Comparison of ENCODE assay signal across 25 mouse cellular contexts in the genomic region with DNA sequence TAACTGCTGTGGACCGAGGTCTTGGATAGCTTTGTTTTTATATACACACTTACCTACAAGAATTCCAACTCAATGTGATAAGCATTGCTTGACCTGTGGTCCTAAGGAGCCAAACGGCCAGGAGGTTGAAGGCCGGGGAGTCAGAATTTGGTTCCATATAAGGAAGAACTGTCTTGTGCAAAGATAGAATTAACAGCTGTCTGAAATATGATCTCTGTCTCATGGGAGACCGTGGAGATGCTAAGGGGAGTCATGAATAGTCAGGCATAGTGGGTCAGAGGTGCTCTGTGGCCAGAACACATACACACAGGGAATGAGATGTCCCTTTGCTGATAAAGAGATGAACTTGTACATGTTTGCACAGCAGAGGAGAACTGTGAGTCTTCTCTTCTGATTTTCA. TPM values are rescaled to one million over a fixed set of nuclear protein-coding genes. Genes with fewer than 3 reads are reported as not detected.
DNase-seq lines count a peak whose midpoint lies in the region; TF ChIP-seq lines count a peak whose summit lies in the region.
"Had no signal": no experiment of that assay in that cellular context is flagged by ENCODE, and none has a peak within 500 bp of the region (broad histone marks: within the 10 kb centered on the region; RNA-seq: fewer than 3 reads in every experiment).

No protein-coding gene starts in this region.

- DNase-seq in heart, adult 11 months = peak; percentile 93
- no peak for DNase-seq in heart, postnatal 4 days
- DNase-seq in 3T3-L1 (ENCODE audit: low read depth, low spot score) = peak; percentile 75
- peak; percentile 22 for DNase-seq in CH12.LX (ENCODE audit: extremely low read depth)
- DNase-seq in layer of hippocampus, adult 2 months (ENCODE audit: low spot score in 2 of 2) = no peak
- DNase-seq in left cerebral cortex, postnatal 10 days (ENCODE audit: extremely low spot score in 1 of 2, low spot score in 2 of 2) = no peak
- DNase-seq: adrenal gland, adult 2 months; cerebellum, adult 8-10 months; cerebellum, postnatal 36 days; forebrain, postnatal 0 days; heart, postnatal 36 days; liver; lung, postnatal 36 days; retina, postnatal 1 day; right cerebral cortex, postnatal 25 days; thymus, postnatal 36 days had no signal

- in situ Hi-C loops in CH12.LX (cut with MboI; ENCODE audit: low pct_ligation_motif_present, low pct_unique_long_range_greater_than_20kb, low sequenced_read_pairs) = no loop called here

- H3K27me3 ChIP-seq in CH12.LX (replicated peaks) = no peaks in the 10 kb centered on the region
- H3K27me3 ChIP-seq: hindbrain, embryonic 15.5 days; intestine, embryonic 15.5 days; liver, embryonic 15.5 days; lung, embryonic 15.5 days; midbrain, embryonic 15.5 days; neural tube, embryonic 13.5 days had no signal

- no peak overlapping the region for H3K9ac ChIP-seq in CH12.LX (ENCODE audit: insufficient read depth, low read depth)
- H3K9ac ChIP-seq: forebrain, postnatal 0 days; hindbrain, embryonic 15.5 days; intestine, embryonic 15.5 days; liver, embryonic 15.5 days; lung, embryonic 15.5 days; midbrain, embryonic 15.5 days; neural tube, embryonic 13.5 days had no signal

- no peak for TF ChIP-seq POLR2A in CH12.LX (IDR thresholded peaks at IDR 0.05; ENCODE audit: low read depth, low read length)
- TF ChIP-seq POLR2A in embryonic fibroblast, embryonic 13.5 days (IDR thresholded peaks at IDR 0.05; ENCODE audit: low read depth, low read length) = no peak

- peaks cover 3 to 43% of the 10 kb centered on the region in 2 experiments for H3K4me1 ChIP-seq in CH12.LX (ENCODE audit: control insufficient read depth in 1 of 2, insufficient read depth in 2 of 2)
- H3K4me1 ChIP-seq in embryonic fibroblast, embryonic 13.5 days (ENCODE audit: control insufficient read depth, insufficient read depth, low read length) = peaks cover 44% of the 10 kb centered on the region

- no peak for TF ChIP-seq CTCF in CH12.LX (conservative IDR thresholded peaks at IDR 0.05 in 1 of 2, IDR thresholded peaks at IDR 0.05 in 1 of 2; ENCODE audit: low read depth in 2 of 2, low read length in 2 of 2)
- TF ChIP-seq CTCF in embryonic fibroblast, embryonic 13.5 days (IDR thresholded peaks at IDR 0.05; ENCODE audit: borderline replicate concordance, insufficient read depth, low read length) = no peak
- no peak for TF ChIP-seq CTCF in layer of hippocampus, adult 2 months (conservative IDR thresholded peaks at IDR 0.05)

- no peak overlapping the region for H3K4me2 ChIP-seq in CH12.LX (ENCODE audit: insufficient read depth, low read depth, poor library complexity, severe bottlenecking)
- H3K4me2 ChIP-seq: hindbrain, embryonic 15.5 days; intestine, embryonic 15.5 days; liver, embryonic 15.5 days; lung, embryonic 15.5 days; midbrain, embryonic 15.5 days; neural tube, embryonic 13.5 days had no signal

- H3K27ac ChIP-seq in CH12.LX (ENCODE audit: insufficient read depth, low read depth) = no peak overlapping the region
- H3K27ac ChIP-seq in embryonic fibroblast, embryonic 13.5 days (ENCODE audit: insufficient read depth, low read length) = peak overlapping the region; percentile 85
- no peak overlapping the region for H3K27ac ChIP-seq in layer of hippocampus, adult 2 months
- H3K27ac ChIP-seq: hindbrain, embryonic 15.5 days; limb, embryonic 10.5 days; liver, embryonic 15.5 days; lung, embryonic 15.5 days; midbrain, embryonic 15.5 days; neural tube, embryonic 13.5 days had no signal

- TF ChIP-seq RAD21 in CH12.LX (IDR thresholded peaks at IDR 0.05; ENCODE audit: low read depth, low read length) = no peak

- no peaks in the 10 kb centered on the region for H3K79me2 ChIP-seq in CH12.LX (replicated peaks; ENCODE audit: control insufficient read depth, extremely low read depth, insufficient read depth, poor library complexity, severe bottlenecking)

- TF ChIP-seq EP300 in CH12.LX (IDR thresholded peaks at IDR 0.05; ENCODE audit: low read length) = no peak

- H3K36me3 ChIP-seq in CH12.LX (replicated peaks in 1 of 2; ENCODE audit: control insufficient read depth in 1 of 2, insufficient read depth in 1 of 2, low read length in 1 of 2) = peaks cover 0 to 2% of the 10 kb centered on the region in 2 experiments
- H3K36me3 ChIP-seq: hindbrain, embryonic 15.5 days; liver, embryonic 15.5 days; lung, embryonic 15.5 days; midbrain, embryonic 15.5 days; neural tube, embryonic 13.5 days had no signal

- dilution Hi-C loops in CH12.LX (cut with MboI; ENCODE audit: extremely low pct_ligation_motif_present, extremely low pct_unique_long_range_greater_than_20kb, low sequenced_read_pairs) = no loop called here

- H3K9me3 ChIP-seq in CH12.LX (replicated peaks; ENCODE audit: low read length) = no peaks in the 10 kb centered on the region
- H3K9me3 ChIP-seq: hindbrain, embryonic 15.5 days; intestine, embryonic 15.5 days; limb, embryonic 10.5 days; liver, embryonic 15.5 days; lung, embryonic 15.5 days; megakaryocyte, embryonic 14.5 days; midbrain, embryonic 15.5 days; neural tube, embryonic 13.5 days had no signal

- no peak overlapping the region for H3K4me3 ChIP-seq in CH12.LX (replicated peaks in 1 of 3; ENCODE audit: low read depth in 2 of 3, low read length in 2 of 3, poor library complexity in 1 of 3)
- H3K4me3 ChIP-seq in embryonic fibroblast, embryonic 13.5 days (ENCODE audit: insufficient read depth, low read length) = no peak overlapping the region
- H3K4me3 ChIP-seq in layer of hippocampus, adult 2 months = no peak overlapping the region
- H3K4me3 ChIP-seq: hindbrain, embryonic 15.5 days; intestine, embryonic 15.5 days; limb, embryonic 10.5 days; liver, embryonic 15.5 days; lung, embryonic 15.5 days; megakaryocyte, embryonic 14.5 days; midbrain, embryonic 15.5 days; neural tube, embryonic 13.5 days had no signal

- intact Hi-C loops in left cerebral cortex, postnatal 10 days (cut with DNase I) = no loop called here

TF ChIP-seq in CH12.LX, 34 proteins besides CTCF, POLR2A, EP300 and RAD21:
- no peak for TF ChIP-seq ZC3H11A (IDR thresholded peaks at IDR 0.05; ENCODE audit: low read depth, low read length)
- no peak for TF ChIP-seq MAFK (IDR thresholded peaks at IDR 0.05; ENCODE audit: insufficient replicate concordance, low read length)
- TF ChIP-seq ETS1 (conservative IDR thresholded peaks at IDR 0.05; ENCODE audit: low read depth, low read length) = no peak
- no peak for TF ChIP-seq MXI1 (IDR thresholded peaks at IDR 0.05; ENCODE audit: low read depth, low read length)
- TF ChIP-seq SIN3A (IDR thresholded peaks at IDR 0.05; ENCODE audit: low read length) = no peak
- no peak for TF ChIP-seq JUN (IDR thresholded peaks at IDR 0.05; ENCODE audit: insufficient read depth, low read depth, low read length)
- no peak for TF ChIP-seq MAX (IDR thresholded peaks at IDR 0.05; ENCODE audit: low read length)
- no peak for TF ChIP-seq POLR2AphosphoS2 (IDR thresholded peaks at IDR 0.05; ENCODE audit: low read depth, low read length)
- TF ChIP-seq PAX5 (IDR thresholded peaks at IDR 0.05; ENCODE audit: low read length) = no peak
- no peak for TF ChIP-seq NRF1 (IDR thresholded peaks at IDR 0.05; ENCODE audit: low read depth, low read length)
- TF ChIP-seq MEF2A (IDR thresholded peaks at IDR 0.05; ENCODE audit: borderline replicate concordance, low read depth, low read length) = no peak
- no peak for TF ChIP-seq E2F4 (IDR thresholded peaks at IDR 0.05; ENCODE audit: insufficient replicate concordance, low read depth, low read length)
- no peak for TF ChIP-seq ZMIZ1 (IDR thresholded peaks at IDR 0.05; ENCODE audit: low read depth, low read length)
- TF ChIP-seq CHD1 (IDR thresholded peaks at IDR 0.05; ENCODE audit: low read depth, low read length) = no peak
- no peak for TF ChIP-seq TBP (conservative IDR thresholded peaks at IDR 0.05; ENCODE audit: low read depth, low read length)
- TF ChIP-seq ELF1 (IDR thresholded peaks at IDR 0.05; ENCODE audit: low read depth, low read length) = no peak

RNA-seq across cellular contexts. Expression of a gene that starts 51.5 kb away (rescaled TPM):
- total RNA-seq in heart, postnatal 4 days (2021) = 10 to 100 TPM; 77.6 to 80.1 TPM
- 0.68 and 0.80 TPM in 2 replicates for total RNA-seq in CH12.LX (2012; rRNA removed)
- 0.57 and 0.64 TPM in 2 replicates for total RNA-seq in CH12.LX (2014; rRNA removed)
- polyA plus RNA-seq in CH12.LX (2012; ENCODE audit: insufficient read length, low read depth) = 0.91 and 1.2 TPM in 2 replicates
- 256 and 360 TPM in 2 replicates for polyA plus RNA-seq in embryonic fibroblast, embryonic 13.5 days (2011; ENCODE audit: insufficient read length, low read depth, missing spikeins)
- 10 to 100 TPM; 10.1 to 10.5 TPM for total RNA-seq in layer of hippocampus, adult 2 months (2021)
- 1 to 10 TPM; 8.8 to 9.8 TPM for total RNA-seq in left cerebral cortex, postnatal 10 days (2021)

Comparison
In these comparisons a context has a peak if more than half of its experiments do, and no peak if none do; other contexts are left out.
1. DNase-seq: peak in heart, adult 11 months (single experiment), 3T3-L1 (single experiment) and CH12.LX (single experiment); none in heart, postnatal 4 days (single experiment), layer of hippocampus, adult 2 months (0 of 2) and left cerebral cortex, postnatal 10 days (0 of 2).
2. RNA of a gene that starts 51.5 kb away (total RNA-seq): 77.6 to 80.1 TPM in heart, postnatal 4 days; 10.1 to 10.5 TPM in layer of hippocampus, adult 2 months, 8.8 to 9.8 TPM in left cerebral cortex, postnatal 10 days and 0.57 to 0.80 TPM in CH12.LX; every median in the first group is over 4 times any median in the second.